Mouse (Mus musculus): ENCODE data around the gene Dnph1.

Dnph1 gene

DNA sequence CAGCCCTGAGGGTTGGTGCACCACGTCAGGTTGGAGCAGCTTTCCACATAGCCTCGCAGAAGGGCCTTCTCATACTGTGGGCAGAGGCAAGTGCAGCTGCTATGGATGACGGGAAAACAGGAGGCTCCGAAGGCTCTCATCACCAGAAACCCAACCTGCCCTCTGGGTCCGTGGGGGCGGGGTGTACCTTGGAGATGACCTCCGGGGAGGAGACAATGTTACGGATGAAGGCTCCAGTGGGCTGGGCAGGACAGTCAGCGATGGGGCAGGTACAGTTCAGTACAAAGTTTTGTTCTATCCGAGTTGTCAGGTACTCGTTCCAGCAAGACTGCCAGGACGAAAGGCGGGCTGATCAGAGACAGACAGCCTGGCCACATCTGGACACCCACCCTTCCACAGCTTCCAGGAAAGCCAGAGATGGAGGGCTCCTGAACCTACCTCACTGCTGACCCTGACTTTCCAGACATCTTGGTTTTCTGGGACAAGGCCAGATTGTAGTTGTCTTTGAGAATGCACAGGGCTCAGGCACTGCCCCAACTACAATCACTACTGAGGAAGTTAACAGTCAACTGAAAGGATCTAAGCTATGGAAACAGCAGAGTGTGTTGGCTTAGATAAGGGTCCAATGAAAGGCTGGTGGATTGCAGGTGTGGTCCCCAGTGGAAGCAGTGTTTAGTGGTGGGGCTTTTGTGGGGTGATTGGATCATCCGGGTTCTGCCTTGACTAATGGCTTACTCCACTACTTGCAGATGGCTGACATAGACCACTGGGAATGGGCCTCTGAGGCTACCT lies 7.5 kb downstream of the Dnph1 start:
- DNase-seq: no peak

DNA sequence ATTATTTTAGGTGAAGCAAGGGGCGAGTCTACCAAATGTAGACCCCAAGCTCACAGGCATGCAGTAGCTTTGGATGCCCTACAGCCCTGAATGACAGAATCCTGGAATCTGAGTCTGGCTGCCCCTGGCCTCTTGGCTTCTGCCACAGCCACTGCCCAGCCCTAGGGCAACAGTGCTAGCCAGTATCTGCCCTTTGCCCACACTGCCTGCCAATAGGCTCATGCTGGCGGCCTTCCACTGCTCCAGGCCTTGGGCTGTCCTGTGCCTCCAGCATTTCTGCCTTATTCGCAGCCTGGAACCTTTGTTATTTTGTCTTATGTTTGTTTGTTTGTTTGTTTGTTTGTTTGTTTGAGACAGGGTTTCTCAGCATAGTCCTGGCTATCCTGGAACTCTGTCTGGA lies 9.1 kb downstream of the Dnph1 start:
- DNase-seq: no peak

DNA sequence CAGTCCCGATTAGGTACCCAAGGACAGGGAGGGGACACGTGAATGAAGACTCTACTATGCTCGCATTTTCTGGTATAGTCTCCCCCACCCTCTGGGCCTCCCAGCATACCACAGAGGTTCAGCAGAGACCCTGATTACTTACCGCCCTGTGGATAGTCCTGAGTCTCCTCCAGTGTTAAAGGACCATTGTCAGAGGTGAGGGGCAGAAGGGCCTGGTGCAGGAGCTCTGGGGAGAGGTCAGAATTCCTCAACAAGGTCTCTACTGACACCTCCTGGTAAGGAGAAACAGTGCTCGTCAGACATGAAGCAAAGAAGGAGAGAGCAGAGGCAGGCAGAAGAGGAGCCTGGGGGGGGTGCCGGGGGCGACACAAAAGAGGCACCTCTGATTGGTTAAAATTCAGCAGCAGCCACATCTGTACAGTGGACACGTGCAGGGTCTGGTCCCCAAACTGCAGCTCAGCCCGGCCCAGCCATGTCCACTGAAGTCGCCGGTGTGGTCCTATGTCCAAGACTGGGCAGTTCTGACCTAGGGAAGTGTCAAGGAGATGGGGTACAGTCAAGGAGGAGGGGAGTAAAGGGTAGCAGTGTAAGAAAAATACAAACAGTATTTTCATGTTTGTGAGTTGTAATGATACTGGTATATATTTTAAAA lies 14.7 kb downstream of the Dnph1 start:
- DNase-seq: no peak

DNA sequence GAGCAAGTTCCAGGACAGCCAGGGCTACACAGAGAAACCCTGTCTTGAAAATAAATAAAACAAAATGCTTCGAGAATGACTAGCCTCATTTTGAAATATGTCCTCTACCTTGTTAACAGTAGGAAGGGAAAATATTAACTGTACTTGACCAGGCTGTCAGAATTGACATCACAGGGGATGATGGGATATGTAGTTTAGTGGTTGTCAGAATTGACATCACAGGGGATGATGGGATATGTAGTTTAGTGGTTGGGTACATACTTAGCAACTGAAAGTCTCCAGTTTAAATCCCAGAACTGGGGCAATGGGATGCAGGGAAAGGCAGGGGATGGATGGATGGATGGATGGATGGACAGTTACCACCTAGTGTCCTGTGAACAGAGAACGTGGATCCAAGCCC lies 16.8 kb downstream of the Dnph1 start:
- no peak for DNase-seq

DNA sequence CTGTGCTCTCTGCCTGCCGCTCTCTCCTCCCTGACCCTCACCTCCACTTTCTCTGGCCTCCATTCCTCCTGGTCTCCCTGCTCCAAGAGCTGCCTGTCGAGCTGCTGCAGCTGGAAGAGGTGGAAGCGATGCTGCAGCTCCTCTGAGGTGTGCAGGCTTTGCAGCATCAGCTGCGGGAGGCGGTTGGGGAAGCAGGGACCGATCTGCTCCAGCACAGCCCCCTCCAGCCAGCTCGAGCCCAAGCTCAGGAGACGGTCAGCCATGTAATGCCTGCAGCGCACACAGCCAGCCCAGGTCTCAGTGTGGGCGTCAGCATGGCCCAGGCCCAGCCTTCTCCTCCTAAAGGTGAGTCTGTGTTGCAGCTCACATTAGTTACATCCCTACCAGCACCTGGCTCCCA lies 23.5 kb downstream of the Dnph1 start:
- no peak for DNase-seq

DNA sequence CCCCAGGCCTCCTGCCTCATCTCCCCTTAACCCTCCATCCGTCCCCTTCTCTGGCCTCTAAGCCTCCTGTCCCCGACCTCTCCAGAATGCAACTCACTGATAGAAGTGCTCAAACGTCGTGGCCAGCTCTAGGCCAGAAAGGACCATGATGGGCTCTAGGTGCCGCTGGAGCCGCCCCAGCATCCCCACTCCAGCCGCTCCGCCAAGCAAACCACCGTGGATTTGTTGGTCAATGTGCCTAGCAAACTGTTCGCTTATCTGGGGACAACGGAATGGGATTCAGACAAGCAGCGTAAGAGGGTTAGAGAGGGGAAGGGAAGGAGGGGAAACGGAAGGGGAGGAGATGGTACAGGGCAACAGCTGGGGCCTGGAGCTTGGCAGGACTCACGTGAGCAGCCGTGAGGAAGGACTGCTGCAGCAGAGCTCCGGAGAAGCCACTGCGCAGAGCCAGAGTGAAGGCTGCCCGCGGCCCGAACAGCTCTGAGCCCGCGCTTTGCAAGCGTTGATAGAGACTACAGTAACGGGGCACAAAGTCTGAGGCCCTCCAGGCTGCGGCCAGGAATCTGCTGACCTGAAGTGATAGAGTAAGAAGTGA lies 24.0 kb downstream of the Dnph1 start:
- no peak for DNase-seq

DNA sequence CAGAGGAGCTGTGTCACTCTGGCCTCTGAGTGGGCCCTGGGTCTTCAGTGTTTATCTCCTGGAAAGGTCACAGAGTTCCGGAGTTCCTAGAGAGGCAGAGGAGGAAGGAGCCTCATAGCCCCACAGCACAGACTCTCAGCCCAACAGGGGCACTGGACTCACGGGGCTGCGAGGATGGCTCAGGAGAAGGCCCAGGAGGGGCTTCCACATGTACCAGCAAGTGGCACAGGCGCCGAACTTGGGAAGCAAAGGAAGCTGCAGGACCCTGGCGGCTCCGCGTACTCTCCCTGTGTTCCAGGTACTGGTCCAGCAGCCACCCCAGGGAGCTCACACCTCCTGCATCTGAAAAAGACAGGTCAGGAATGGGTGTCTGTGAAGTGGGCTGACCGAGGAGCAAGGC lies 24.7 kb downstream of the Dnph1 start:
- no peak for DNase-seq

DNA sequence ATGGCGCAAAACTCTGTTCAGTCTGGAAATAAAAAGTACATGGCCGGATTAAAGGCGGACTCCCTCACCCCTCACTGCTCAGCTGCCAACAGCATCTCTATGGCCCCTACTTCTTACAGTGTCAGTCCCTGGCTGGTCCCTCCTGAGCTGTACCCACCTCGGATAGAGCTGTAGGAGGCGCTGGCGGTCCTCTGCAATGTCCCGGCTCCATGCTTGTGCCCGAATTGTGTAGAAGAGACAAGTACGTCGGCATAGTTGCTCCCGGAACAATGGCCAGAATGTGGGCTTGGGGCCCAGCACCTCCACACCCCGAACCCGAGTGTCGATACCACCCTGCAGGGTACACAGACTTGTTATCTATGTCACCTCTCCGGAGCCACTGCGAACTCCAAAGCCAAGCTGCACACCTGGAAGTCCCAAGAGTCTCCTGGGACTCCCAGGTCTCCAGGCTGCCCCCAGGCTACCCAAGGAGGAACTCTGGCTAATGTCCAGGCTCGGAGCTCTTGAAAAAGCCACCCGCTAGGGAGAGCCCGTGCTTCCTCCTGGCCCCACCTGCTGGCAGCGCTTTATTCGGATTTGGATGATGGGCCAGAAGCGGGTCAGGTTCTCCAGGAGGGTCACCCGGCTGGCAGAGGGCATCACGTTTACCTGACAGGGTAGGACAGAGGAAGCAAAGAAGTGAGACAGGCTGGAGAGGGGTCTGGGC lies 25.6 kb downstream of the Dnph1 start:
- DNase-seq: no peak

DNA sequence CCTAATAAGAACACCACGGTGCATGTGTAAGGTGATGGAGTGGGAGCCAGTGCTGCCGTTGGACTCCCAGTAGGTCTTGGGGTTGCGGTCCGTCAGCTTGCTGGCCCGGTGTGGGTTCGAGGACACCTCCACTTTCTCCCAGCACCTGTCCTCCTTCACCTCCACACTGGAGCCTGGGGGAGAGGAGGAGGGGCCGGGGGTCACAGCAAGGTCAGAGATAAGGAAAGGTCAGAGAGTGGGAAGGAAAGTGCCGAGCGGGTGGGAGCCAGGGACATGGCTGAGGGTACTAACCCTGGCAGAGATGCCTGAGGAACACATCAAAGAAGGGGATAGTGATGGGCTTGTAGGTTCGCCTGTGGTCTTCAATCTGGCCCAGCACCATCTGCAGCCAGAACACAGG lies 28.6 kb downstream of the Dnph1 start:
- no peak for DNase-seq

DNA sequence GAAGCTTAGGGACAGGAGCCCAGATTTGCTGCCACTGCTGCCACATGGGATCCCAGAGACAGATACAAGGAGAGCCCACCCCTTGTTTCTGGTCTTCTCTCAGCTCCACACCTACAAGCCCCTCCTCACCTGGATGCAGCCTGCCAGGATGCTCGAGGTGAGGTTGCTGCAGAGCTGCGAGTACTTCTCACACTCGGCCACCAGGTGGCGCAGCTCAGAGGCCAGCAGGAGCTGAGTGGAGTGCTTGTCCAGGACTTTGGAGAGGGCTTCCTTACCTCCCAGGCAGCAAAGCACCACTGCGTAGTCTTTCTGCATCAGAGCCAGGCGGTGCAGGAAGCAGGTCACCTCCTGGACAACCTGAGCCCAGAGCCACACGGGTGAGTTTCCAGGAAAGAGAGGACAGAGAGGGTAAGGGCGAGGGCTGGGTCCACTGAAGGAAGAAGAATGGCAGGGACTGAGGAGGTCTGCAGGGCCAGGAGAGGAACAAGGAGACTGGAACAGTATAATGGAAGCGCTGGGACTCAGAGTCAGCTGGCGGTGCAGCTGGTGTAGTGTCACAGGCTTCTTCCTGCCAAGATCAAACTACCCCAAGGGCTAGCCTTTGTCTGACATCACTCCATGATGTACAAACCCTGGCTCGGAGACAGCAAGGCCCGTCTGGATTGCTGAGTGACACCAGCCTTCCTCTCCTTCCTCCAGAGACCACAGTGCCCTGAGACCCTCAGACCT lies 29.2 kb downstream of the Dnph1 start:
- DNase-seq: peak; percentile 78

DNA sequence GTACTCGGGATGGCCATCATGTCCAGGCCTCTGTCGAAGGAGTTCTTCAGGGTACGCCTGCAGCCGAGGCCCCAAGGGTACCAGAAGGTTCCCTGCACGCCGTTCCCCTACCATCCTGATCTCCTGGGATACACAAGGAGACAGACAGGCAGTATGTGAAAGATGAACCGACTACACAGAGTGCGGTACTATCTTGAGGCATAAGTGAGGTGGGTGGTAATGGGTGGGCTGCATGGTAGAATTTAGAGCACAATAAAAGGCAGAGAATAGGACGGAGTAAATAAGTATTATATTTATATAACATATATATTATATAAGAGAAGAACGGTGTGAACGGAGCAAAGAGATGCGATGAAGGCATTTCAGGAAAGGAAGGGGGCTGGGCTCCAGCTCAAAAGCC lies 47.1 kb downstream of the Dnph1 start:
- DNase-seq: no peak

DNA sequence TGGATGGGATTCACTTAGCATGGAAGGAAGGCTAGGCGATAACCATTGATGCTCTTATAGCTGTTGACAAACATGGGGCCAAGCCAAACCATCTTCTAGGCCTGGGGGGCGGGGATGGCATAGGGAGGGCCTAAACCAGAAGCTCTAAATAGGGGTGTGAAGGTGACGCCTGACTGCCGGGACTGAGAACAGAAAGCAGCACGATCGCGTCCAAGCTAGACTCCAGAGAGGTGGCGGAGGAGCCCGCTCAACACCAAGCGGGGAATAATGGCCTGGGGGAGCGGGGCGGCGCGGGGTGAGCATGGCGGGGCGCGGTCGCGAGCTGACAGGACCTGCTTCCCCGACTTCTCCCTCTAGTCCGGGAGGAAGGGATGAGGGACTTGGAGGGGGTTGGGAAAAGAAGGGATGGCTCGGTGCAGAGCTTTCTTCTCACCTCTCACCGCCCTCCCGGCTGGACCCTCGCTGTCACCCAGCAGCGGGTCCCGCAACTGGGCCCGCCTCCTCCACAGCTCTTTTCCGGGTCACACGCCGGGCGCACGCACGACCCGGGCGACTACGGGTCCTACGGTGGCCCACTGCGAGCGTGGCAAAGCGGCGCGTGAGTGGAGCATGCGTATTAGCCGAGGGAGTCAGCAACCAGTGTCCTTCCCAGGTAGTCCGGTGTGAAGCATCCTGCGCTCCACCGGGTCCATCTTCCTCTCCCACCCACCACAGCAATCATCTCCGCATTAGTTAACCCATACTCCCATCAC lies 49.5 kb downstream of the Dnph1 start, which contains the start of gene Cul9:
Cul9 (minus strand) TSS at position 576 of the 752 bp plus-strand sequence.
- peak; percentile 92 for DNase-seq

DNA sequence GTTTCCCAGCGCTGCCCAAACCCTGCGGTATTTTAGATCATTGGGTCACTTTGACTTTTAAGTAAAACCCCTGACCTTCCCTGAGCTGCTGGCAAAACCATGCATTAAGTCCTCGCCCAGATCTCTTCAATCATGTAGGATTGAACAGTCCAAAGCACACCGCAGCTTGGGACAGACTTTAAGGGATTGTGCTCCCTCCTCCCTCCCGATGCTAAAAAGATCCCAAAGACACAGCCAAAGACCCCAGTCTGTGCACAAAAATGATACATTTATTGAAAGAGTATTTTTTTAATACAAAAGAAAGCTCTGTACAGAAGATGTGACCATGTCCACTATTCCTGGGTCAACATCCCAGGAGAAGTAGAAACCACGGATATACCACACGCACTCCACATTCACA lies 50.1 kb downstream of the Dnph1 start:
- no peak for DNase-seq

DNA sequence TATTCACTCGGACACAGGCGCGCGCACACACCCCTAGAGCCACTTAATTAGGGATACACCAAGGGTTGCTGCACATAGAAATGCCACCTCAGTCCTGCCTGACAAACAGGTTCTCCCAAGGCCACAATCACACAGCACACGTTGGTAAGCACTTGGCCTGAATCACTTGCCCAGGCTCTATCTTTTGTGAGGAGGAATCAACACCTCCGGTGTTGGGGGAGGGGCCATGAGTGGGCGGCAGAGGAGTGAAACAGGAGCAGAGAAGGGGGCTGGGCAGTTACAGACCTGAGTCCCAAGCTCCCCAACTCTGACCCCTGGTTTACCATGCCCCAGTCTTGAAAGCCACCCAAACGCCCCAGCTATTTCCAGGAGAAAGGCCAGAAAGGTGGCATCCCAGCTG lies 50.5 kb downstream of the Dnph1 start:
- peak; percentile 54 for DNase-seq

DNA sequence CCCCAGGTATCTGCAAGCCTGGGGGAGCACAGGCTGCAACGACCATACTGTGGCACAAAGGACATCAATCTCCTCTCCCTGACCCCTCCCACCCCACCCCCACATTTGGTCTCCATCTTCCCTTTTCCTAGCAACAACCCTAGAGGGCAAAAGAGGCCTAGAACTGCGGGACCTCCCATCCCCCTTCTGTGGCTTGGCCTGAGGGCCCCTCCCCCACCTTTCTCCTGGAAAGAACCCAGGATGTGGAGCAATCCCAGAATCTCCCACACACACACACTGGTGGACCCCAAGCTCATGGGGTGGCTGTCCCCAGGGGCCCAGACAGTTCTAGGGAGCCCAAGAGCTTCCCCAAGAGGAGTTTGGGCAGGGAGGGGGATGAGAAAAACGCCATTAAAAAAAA lies 51.4 kb downstream of the Dnph1 start:
- peak; percentile 46 for DNase-seq

DNA sequence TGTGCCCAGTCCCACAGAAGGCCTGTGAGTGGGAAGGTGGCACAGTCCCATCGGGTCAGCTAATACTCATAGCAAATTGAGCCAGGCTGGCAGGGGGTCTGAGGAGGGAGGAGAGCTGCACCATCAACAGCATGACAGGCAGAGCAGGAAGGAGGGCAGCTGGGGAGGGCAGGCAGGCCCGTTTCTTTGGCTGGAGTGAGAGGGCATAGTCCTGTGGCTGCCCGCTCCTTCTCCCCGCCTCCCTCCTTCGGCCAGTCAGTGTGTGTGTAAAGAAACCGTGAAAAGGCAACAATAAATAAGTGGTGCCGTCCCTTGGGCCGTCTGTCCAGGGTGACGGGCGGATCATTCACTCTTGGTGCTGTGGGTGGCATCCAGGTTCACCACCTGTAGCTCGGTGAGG lies 52.2 kb downstream of the Dnph1 start:
- no peak for DNase-seq

DNA sequence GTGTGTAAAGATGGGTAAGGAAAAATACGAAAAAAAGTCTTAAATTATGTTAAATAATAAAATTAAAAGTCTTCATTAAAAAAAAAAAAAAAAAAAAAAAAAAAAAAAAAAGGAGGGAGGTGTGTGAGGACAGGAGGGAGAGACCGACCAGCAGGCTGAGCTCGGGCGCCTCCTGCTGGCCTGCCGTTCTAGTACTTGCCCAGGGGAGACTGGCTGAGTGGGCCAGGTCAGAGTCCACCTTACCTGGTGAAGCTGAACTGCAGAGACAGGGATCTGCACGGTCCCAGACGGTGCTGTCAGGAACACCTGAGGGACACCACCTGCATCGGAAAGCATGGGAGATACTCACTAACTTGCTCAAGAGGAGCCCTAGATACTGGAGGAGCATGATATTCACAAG lies 52.7 kb downstream of the Dnph1 start:
- peak; percentile 51 for DNase-seq

Data from cerebellum, adult 11-12 months (tissue).